ENCODE assay signal across 11 mouse cellular contexts in the genomic region with DNA sequence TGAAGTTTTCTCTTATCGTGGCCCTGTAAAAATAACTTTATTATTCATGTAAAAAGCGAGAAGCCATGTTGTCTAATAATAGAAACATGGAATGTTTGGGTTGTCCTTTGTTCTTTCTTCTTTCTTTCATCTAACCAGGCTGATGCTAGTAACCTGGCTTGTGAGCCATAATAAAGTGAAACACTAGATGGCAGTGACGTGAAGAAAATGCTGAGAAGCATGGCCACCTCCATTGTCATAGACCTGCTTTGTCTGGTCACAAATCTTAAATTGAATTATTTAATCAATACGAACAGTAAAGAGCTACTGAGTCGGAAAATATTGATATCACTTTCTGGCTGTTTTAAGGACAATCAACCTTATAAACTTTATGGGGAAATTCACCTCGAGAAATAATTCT.
DNase-seq lines count a peak whose midpoint lies in the region; ATAC-seq lines count a peak whose summit lies in the region.
"Had no signal": no experiment of that assay in that cellular context is flagged by ENCODE, and none has a peak within 500 bp of the region (broad histone marks: within the 10 kb centered on the region; RNA-seq: fewer than 3 reads in every experiment).

No protein-coding gene starts in this region.

- H3K4me1 ChIP-seq in forebrain, embryonic 16.5 days (replicated peaks; ENCODE audit: control insufficient read depth, insufficient read depth, low read length): peaks cover 8% of the 10 kb centered on the region
- 0 out of 2 replicates have a peak, but pooled peaks cover 3% of the 10 kb centered on the region for H3K4me1 ChIP-seq in midbrain, embryonic 15.5 days
- H3K4me1 ChIP-seq: embryonic facial prominence, embryonic 12.5 days; limb, embryonic 12.5 days; stomach, embryonic 15.5 days had no signal

- peak; percentile 90 for ATAC-seq in forebrain, embryonic 16.5 days
- ATAC-seq in midbrain, embryonic 15.5 days (replicated peaks): peak; percentile 94

- no peaks in the 10 kb centered on the region for H3K27me3 ChIP-seq in forebrain, embryonic 16.5 days (replicated peaks; ENCODE audit: control insufficient read depth, insufficient read depth, low read length)
- H3K27me3 ChIP-seq in midbrain, embryonic 15.5 days (replicated peaks): no peaks in the 10 kb centered on the region
- H3K27me3 ChIP-seq: embryonic facial prominence, embryonic 12.5 days; stomach, embryonic 15.5 days had no signal

- no peak overlapping the region for H3K27ac ChIP-seq in forebrain, embryonic 16.5 days (ENCODE audit: low read length)
- peak overlapping the region; percentile 8; the same call in 1 of the 2 replicates for H3K27ac ChIP-seq in midbrain, embryonic 15.5 days
- H3K27ac ChIP-seq: embryonic facial prominence, embryonic 12.5 days; limb, embryonic 12.5 days; stomach, embryonic 15.5 days had no signal

- no peak overlapping the region for H3K4me3 ChIP-seq in forebrain, embryonic 16.5 days (replicated peaks; ENCODE audit: low read length)
- H3K4me3 ChIP-seq in midbrain, embryonic 15.5 days: no peak overlapping the region
- H3K4me3 ChIP-seq: embryonic facial prominence, embryonic 12.5 days; limb, embryonic 12.5 days; stomach, embryonic 15.5 days had no signal

- no peak overlapping the region for H3K4me2 ChIP-seq in forebrain, embryonic 16.5 days (ENCODE audit: low read length)
- H3K4me2 ChIP-seq in midbrain, embryonic 15.5 days: no peak overlapping the region
- H3K4me2 ChIP-seq: embryonic facial prominence, embryonic 12.5 days; limb, embryonic 12.5 days; stomach, embryonic 15.5 days had no signal

- no peaks in the 10 kb centered on the region for H3K36me3 ChIP-seq in forebrain, embryonic 16.5 days (ENCODE audit: control insufficient read depth, insufficient read depth)
- H3K36me3 ChIP-seq in midbrain, embryonic 15.5 days (replicated peaks): no peaks in the 10 kb centered on the region
- H3K36me3 ChIP-seq: embryonic facial prominence, embryonic 12.5 days; limb, embryonic 12.5 days; stomach, embryonic 15.5 days had no signal

- 25% methylated on average over 6 of the region's 6 CpGs for WGBS in forebrain, embryonic 16.5 days
- 23% methylated on average over 6 of the region's 6 CpGs for WGBS in midbrain, embryonic 15.5 days

- H3K9me3 ChIP-seq in forebrain, embryonic 16.5 days (ENCODE audit: control insufficient read depth, low read length): peaks cover 1% of the 10 kb centered on the region; the same call in 1 of the 2 replicates
- no peaks in the 10 kb centered on the region for H3K9me3 ChIP-seq in midbrain, embryonic 15.5 days
- H3K9me3 ChIP-seq: embryonic facial prominence, embryonic 12.5 days; limb, embryonic 12.5 days; stomach, embryonic 15.5 days had no signal

- peak; percentile 54 for DNase-seq in right cerebral cortex, adult 18-20 months
- DNase-seq in right cerebral cortex, postnatal 25 days: no peak
- peak; percentile 11 for DNase-seq in cerebellum, adult 11 months
- DNase-seq in layer of hippocampus, adult 18-20 months (ENCODE audit: low spot score in 2 of 2): peak; percentile 15 to 79
- DNase-seq in spleen, adult 18-20 months: no peak
- no peak for DNase-seq in T-cell, adult 2 months (ENCODE audit: low spot score)

- no peak overlapping the region for H3K9ac ChIP-seq in forebrain, embryonic 16.5 days (replicated peaks; ENCODE audit: low read depth, low read length)
- H3K9ac ChIP-seq in midbrain, embryonic 15.5 days: no peak overlapping the region
- H3K9ac ChIP-seq: embryonic facial prominence, embryonic 12.5 days; limb, embryonic 12.5 days; stomach, embryonic 15.5 days had no signal

Comparison
In these comparisons a context has a peak if more than half of its experiments do, and no peak if none do; other contexts are left out.
1. DNase-seq: peak in right cerebral cortex, adult 18-20 months (single experiment), cerebellum, adult 11 months (single experiment) and layer of hippocampus, adult 18-20 months (2 of 2); none in right cerebral cortex, postnatal 25 days (single experiment), spleen, adult 18-20 months (0 of 2) and T-cell, adult 2 months (single experiment).